Mouse (Mus musculus) ES-E14 (cell line): Measurements from ENCODE around the gene Ap1s1.

ENCODE experiments used
- CHD2 ChIP-seq: IDR thresholded peaks from 2 replicates; pipeline ENCODE4 v1.6.1; 2014; ENCODE audit warnings: mild to moderate bottlenecking, low read depth, low read length, inconsistent platforms
- HCFC1 ChIP-seq: IDR thresholded peaks from 2 replicates; pipeline ENCODE4 v1.6.1; 2012; ENCODE audit warnings: low read length, inconsistent platforms, borderline replicate concordance; ENCODE audit not compliant: insufficient read depth
- MAFK ChIP-seq: IDR thresholded peaks from 2 replicates; pipeline ENCODE4 v1.6.1; 2014; ENCODE audit warnings: mild to moderate bottlenecking, low read depth, low read length, inconsistent platforms; ENCODE audit not compliant: insufficient read depth
- ZC3H11A ChIP-seq: IDR thresholded peaks from 2 replicates; pipeline ENCODE4 v1.6.1; 2012; ENCODE audit warnings: low read depth, mild to moderate bottlenecking, inconsistent platforms, low read length, borderline replicate concordance
- ZNF384 ChIP-seq: IDR thresholded peaks from 2 replicates; pipeline ENCODE4 v1.6.1; 2012; ENCODE audit warnings: low read depth, low read length, inconsistent platforms

- TF ChIP-seq CHD2 (no peak), ZC3H11A (no peak), HCFC1 (no peak), ZNF384 (no peak), MAFK (no peak)
These were observed 27.2 kb upstream of the Ap1s1 start for GRCm38 (mm10) chr5:137073141-137073540.
